Mouse (Mus musculus): ENCODE results near the gene Gpc1. TPM values are rescaled to one million over a fixed set of nuclear protein-coding genes. Genes with fewer than 3 reads are reported as not detected.

The Gpc1 gene
- total RNA-seq, 2 experiments from 2014 or later: 133 to 148 TPM

GRCm38 (mm10) chr1:92880101-92880500 is 48.7 kb downstream of the Gpc1 start:
- DNase-seq: no peak

- DNase-seq: no peak
Measured at GRCm38 (mm10) chr1:92881982-92882381, 50.5 kb downstream of the Gpc1 start.

- no peak for DNase-seq
Measured at GRCm38 (mm10) chr1:92888901-92889655, 57.6 kb downstream of the Gpc1 start.

GRCm38 (mm10) chr1:92892791-92893190 is 61.3 kb downstream of the Gpc1 start:
- DNase-seq: no peak

- DNase-seq: no peak
Measured at GRCm38 (mm10) chr1:92893896-92894295, 62.5 kb downstream of the Gpc1 start.

- DNase-seq: peak; percentile 83
Measured at GRCm38 (mm10) chr1:92895089-92895488, 63.6 kb downstream of the Gpc1 start.

GRCm38 (mm10) chr1:92902786-92903185 is 71.3 kb downstream of the Gpc1 start, which contains the start of gene Ankmy1:
TSS of gene Ankmy1 (minus strand) at chr1:92902906.
- peak; percentile 68 for DNase-seq

- no peak for DNase-seq
Measured at GRCm38 (mm10) chr1:92903627-92904026, 72.2 kb downstream of the Gpc1 start.

GRCm38 (mm10) chr1:92905703-92906310 is 74.4 kb downstream of the Gpc1 start:
- DNase-seq: no peak

GRCm38 (mm10) chr1:92906779-92907631 is 75.6 kb downstream of the Gpc1 start, which contains the start of gene Dusp28:
TSS of gene Dusp28 (plus strand) at chr1:92906981.
- peak; percentile 91 for DNase-seq

- no peak for DNase-seq
Measured at GRCm38 (mm10) chr1:92907632-92908360, 76.4 kb downstream of the Gpc1 start.

- no peak for DNase-seq
Measured at GRCm38 (mm10) chr1:92908664-92909063, 77.2 kb downstream of the Gpc1 start.

GRCm38 (mm10) chr1:92909068-92909467 is 77.6 kb downstream of the Gpc1 start:
- DNase-seq: no peak

Small RNA genes within 50 kb of the gene (microRNA-seq; reads per million reads assigned to microRNA genes)
- gene Mir149: 4,801 to 12,000 reads per million in 2 experiments

Other genes with a start within 250 kb of the Gpc1 start
- not detected for gene Olfr1412, start 245.9 kb upstream of the Gpc1 start, total RNA-seq (2021)
- gene Olfr1411, start 237.2 kb upstream of the Gpc1 start, total RNA-seq (2021): not detected
- gene Olfr1410, start 225.9 kb upstream of the Gpc1 start, total RNA-seq (2021): not detected
- not detected for gene Olfr12, start 213.9 kb upstream of the Gpc1 start, total RNA-seq (2021)
- 100 to 1,000 TPM; 198 to 214 TPM for gene Cops9, start 189.7 kb upstream of the Gpc1 start, total RNA-seq (2021)
- gene Otos, start 182.8 kb upstream of the Gpc1 start, total RNA-seq (2021): not detected
- under 1 TPM in 1 of 2 experiments, not detected in 1; 0.14 TPM for gene Ankmy1, start 71.3 kb downstream of the Gpc1 start, total RNA-seq (2021)
- gene Dusp28, start 75.3 kb downstream of the Gpc1 start, total RNA-seq (2021): 10 to 100 TPM in 1 of 2 experiments, 1 to 10 TPM in 1; 9.3 to 10.6 TPM
- 10 to 100 TPM; 73.8 to 74.1 TPM for gene Rnpepl1, start 79.1 kb downstream of the Gpc1 start, total RNA-seq (2021)
- gene Capn10, start 102.7 kb downstream of the Gpc1 start, total RNA-seq (2021): 10 to 100 TPM; 10.2 to 14.0 TPM
- gene Gpr35, start 119.2 kb downstream of the Gpc1 start, total RNA-seq (2021): under 1 TPM; 0.38 to 0.59 TPM
- not detected for gene Aqp12, start 174.7 kb downstream of the Gpc1 start, total RNA-seq (2021)

All from heart, postnatal 4 days (tissue).